Mouse (Mus musculus): ENCODE measurements around the gene Lyg2.

- TF ChIP-seq EP300 (IDR thresholded peaks at IDR 0.05; ENCODE audit: insufficient read depth, low read depth, low read length) (no peak), CTCF (IDR thresholded peaks at IDR 0.05; ENCODE audit: low read depth, low read length) (no peak), POLR2A (IDR thresholded peaks at IDR 0.05; ENCODE audit: insufficient read depth, low read length) (no peak)
Measured at GRCm38 (mm10) chr1:37899816-37900215, 16.5 kb downstream of the Lyg2 start.
